Mouse (Mus musculus) megakaryocyte-erythroid progenitor cell, adult 5-6 weeks (primary cell): ENCODE results near the gene Trim26. TPM values are rescaled to one million over a fixed set of nuclear protein-coding genes. Genes with fewer than 3 reads are reported as not detected.
"Not testable (repeated sequence)": the region's sequence is repeated elsewhere in the genome, so short reads cannot be mapped to it uniquely, and the experiment has no call there.

Experiments
- ATAC-seq: replicated peaks from 2 replicates; pipeline ENCODE4 v1.8.0; 2016; ENCODE audit warnings: mild to moderate bottlenecking, inconsistent platforms; ENCODE audit not compliant: severe bottlenecking, poor library complexity, low FRiP score, low TSS enrichment
- total RNA-seq, 2 experiments: library from RNA; stranded (forward) in 1 of 2; stranded (reverse) in 1 of 2; fragments of 200-1000, 215-1000 nt in 1 of 2; fragments of >200 nt in 1 of 2; fragmentation: Nextera tagmentation in 1 of 2; gene quantifications; 2 replicates each; pipeline ENCODE4 v1.2.3; 2014 to 2017

The Trim26 gene
- total RNA-seq, 2 experiments from 2014 or later: 7.7 to 13.0 TPM

- ATAC-seq: no peak
Observed at GRCm38 (mm10) chr17:36848911-36849310, 12.0 kb downstream of the Trim26 start.

GRCm38 (mm10) chr17:36849992-36850391 lies 13.1 kb downstream of the Trim26 start:
- no peak for ATAC-seq

GRCm38 (mm10) chr17:36851200-36851599 lies 14.3 kb downstream of the Trim26 start:
- no peak for ATAC-seq

GRCm38 (mm10) chr17:36851627-36852026 lies 14.7 kb downstream of the Trim26 start:
- ATAC-seq: 0 out of 2 replicates have a peak, but pooled peaks have one; percentile 39

GRCm38 (mm10) chr17:36855484-36855883 lies 18.6 kb downstream of the Trim26 start:
- ATAC-seq: no peak

GRCm38 (mm10) chr17:36856236-36856635 lies 19.3 kb downstream of the Trim26 start:
- ATAC-seq: no peak

- ATAC-seq: no peak
Observed at GRCm38 (mm10) chr17:36858181-36858580, 21.2 kb downstream of the Trim26 start.

- ATAC-seq: no peak
Observed at GRCm38 (mm10) chr17:36861680-36862079, 24.7 kb downstream of the Trim26 start.

GRCm38 (mm10) chr17:36866719-36867527 lies 30.0 kb downstream of the Trim26 start, which contains the start of gene Trim15:
TSS of gene Trim15 (minus strand) at chr17:36867210.
- ATAC-seq: no peak

GRCm38 (mm10) chr17:36868836-36869235 lies 31.9 kb downstream of the Trim26 start:
- 0 out of 2 replicates have a peak, but pooled peaks have one; percentile 6 for ATAC-seq

GRCm38 (mm10) chr17:36869284-36869954 lies 32.5 kb downstream of the Trim26 start, which contains the start of gene Trim10:
TSS of gene Trim10 (plus strand) at chr17:36869574.
- peak; percentile 96 for ATAC-seq

- peak; percentile 1; the same call in 1 of the 2 replicates for ATAC-seq
Observed at GRCm38 (mm10) chr17:36869955-36870810, 33.2 kb downstream of the Trim26 start.

GRCm38 (mm10) chr17:36874636-36875035 lies 37.7 kb downstream of the Trim26 start:
- no peak for ATAC-seq

- ATAC-seq: 0 out of 2 replicates have a peak, but pooled peaks have one; percentile 29
Observed at GRCm38 (mm10) chr17:36883350-36883749, 46.4 kb downstream of the Trim26 start.

- no peak for ATAC-seq
Observed at GRCm38 (mm10) chr17:36885132-36885790, 48.3 kb downstream of the Trim26 start.

GRCm38 (mm10) chr17:36890073-36890903 lies 53.4 kb downstream of the Trim26 start, which contains the start of gene Trim40:
TSS of gene Trim40 (minus strand) at chr17:36890123.
- no peak for ATAC-seq

GRCm38 (mm10) chr17:36891496-36891895 lies 54.6 kb downstream of the Trim26 start:
- ATAC-seq: not testable (repeated sequence)

GRCm38 (mm10) chr17:36892362-36892761 lies 55.4 kb downstream of the Trim26 start:
- peak; percentile 89 for ATAC-seq
